Mouse (Mus musculus) liver, embryonic 13.5 days (tissue): Measurements from ENCODE around the gene Tmem235. TPM values are rescaled to one million over a fixed set of nuclear protein-coding genes. Genes with fewer than 3 reads are reported as not detected.

Experiments
- ATAC-seq: fragments of 200-750 bp; cut with Nextera tagmentation; 2 replicates; pipeline ENCODE4 v1.8.0; 2017; ENCODE audit warnings: low read depth, mild to moderate bottlenecking, moderate number of reproducible peaks, moderate library complexity
- DNase-seq: peaks from one replicate; pipeline ENCODE4 v3.0.0; 2022
- H3K27ac ChIP-seq: fragments of 300-500 bp; sonication (generic); 2 replicates; pipeline ENCODE4 v1.5.1; 2015; ENCODE audit warnings: moderate library complexity, mild to moderate bottlenecking, inconsistent platforms
- H3K27me3 ChIP-seq: fragments of 300-500 bp; sonication (generic); 2 replicates; pipeline ENCODE4 v1.6.1; 2015; ENCODE audit warnings: mild to moderate bottlenecking, inconsistent platforms
- H3K36me3 ChIP-seq: fragments of 300-500 bp; sonication (generic); 2 replicates; pipeline ENCODE4 v1.6.1; 2015; ENCODE audit warnings: mild to moderate bottlenecking, inconsistent platforms
- H3K4me1 ChIP-seq: fragments of 300-500 bp; sonication (generic); replicated peaks from 2 replicates; pipeline ENCODE4 v1.6.1; 2015; ENCODE audit warnings: inconsistent platforms
- H3K4me2 ChIP-seq: fragments of 300-500 bp; sonication (generic); 2 replicates; pipeline ENCODE4 v1.6.1; 2015; ENCODE audit warnings: inconsistent platforms, mild to moderate bottlenecking, moderate library complexity
- H3K4me3 ChIP-seq: fragments of 300-500 bp; sonication (generic); replicated peaks from 2 replicates; pipeline ENCODE4 v1.5.1; 2015; ENCODE audit warnings: mild to moderate bottlenecking, inconsistent platforms
- H3K9ac ChIP-seq: fragments of 300-500 bp; sonication (generic); 2 replicates; pipeline ENCODE4 v1.6.1; 2015; ENCODE audit warnings: mild to moderate bottlenecking, inconsistent platforms
- H3K9me3 ChIP-seq: fragments of 300-500 bp; sonication (generic); replicated peaks from 2 replicates; pipeline ENCODE4 v1.6.1; 2016; ENCODE audit warnings: inconsistent platforms
- WGBS: fragments of 180-500 bp; shearing (Covaris S2); methylation state at CpG from one replicate; pipeline ENCODE4 v1.1.7; 2015; ENCODE audit not compliant: insufficient replicate concordance; 5-methylcytosine and 5-hydroxymethylcytosine counted together
- polyA plus RNA-seq: library from polyadenylated mRNA; unstranded; fragments of >200 nt; fragmentation: Nextera tagmentation; extraction: Ambion mirVana; gene quantifications from 2 replicates; pipeline ENCODE4 v1.2.1, GENCODE M21; 2015

Gene Tmem235
- polyA plus RNA-seq, 1 experiment from 2014 or later, result not detected

- no peak overlapping the region for H3K4me2 ChIP-seq
- ATAC-seq (no peak), DNase-seq (no peak)
- no peak overlapping the region for H3K4me3 ChIP-seq
- H3K27ac ChIP-seq, result peak overlapping the region; percentile 66
- H3K36me3 ChIP-seq, result no peaks in the 10 kb centered on the region
- WGBS, result 65% methylated on average over 6 of the region's 6 CpGs
- H3K27me3 ChIP-seq, result 0 out of 2 replicates have a peak, but pooled peaks cover 3% of the 10 kb centered on the region
- H3K9ac ChIP-seq, result no peak overlapping the region
- peaks cover 51% of the 10 kb centered on the region for H3K4me1 ChIP-seq
- H3K9me3 ChIP-seq, result no peaks in the 10 kb centered on the region
Observed at GRCm38 (mm10) chr11:117879676-117880075, 19.1 kb downstream of the Tmem235 start.

- ATAC-seq (no peak), DNase-seq (no peak)
- H3K9me3 ChIP-seq, result no peaks in the 10 kb centered on the region
- no peak overlapping the region for H3K9ac ChIP-seq
- 0 out of 2 replicates have a peak, but pooled peaks cover 3% of the 10 kb centered on the region for H3K27me3 ChIP-seq
- H3K4me2 ChIP-seq, result no peak overlapping the region
- H3K4me3 ChIP-seq, result no peak overlapping the region
- no peaks in the 10 kb centered on the region for H3K36me3 ChIP-seq
- peak overlapping the region; percentile 32; the same call in 1 of the 2 replicates for H3K27ac ChIP-seq
- peaks cover 46% of the 10 kb centered on the region for H3K4me1 ChIP-seq
- 76% methylated on average over 9 of the region's 9 CpGs for WGBS
Observed at GRCm38 (mm10) chr11:117880336-117880976, 19.9 kb downstream of the Tmem235 start.

GRCm38 (mm10) chr11:117880977-117881358, 20.4 kb downstream of the Tmem235 start:
- Histone ChIP-seq H3K27ac (peak overlapping the region; percentile 32; the same call in 1 of the 2 replicates), H3K4me3 (no peak overlapping the region), H3K9me3 (no peaks in the 10 kb centered on the region), H3K4me2 (no peak overlapping the region), H3K36me3 (no peaks in the 10 kb centered on the region), H3K27me3 (0 out of 2 replicates have a peak, but pooled peaks cover 3% of the 10 kb centered on the region), H3K4me1 (peaks cover 48% of the 10 kb centered on the region), H3K9ac (no peak overlapping the region)
- ATAC-seq (no peak), DNase-seq (no peak)
- 47% methylated on average over 6 of the region's 6 CpGs for WGBS

DNA sequence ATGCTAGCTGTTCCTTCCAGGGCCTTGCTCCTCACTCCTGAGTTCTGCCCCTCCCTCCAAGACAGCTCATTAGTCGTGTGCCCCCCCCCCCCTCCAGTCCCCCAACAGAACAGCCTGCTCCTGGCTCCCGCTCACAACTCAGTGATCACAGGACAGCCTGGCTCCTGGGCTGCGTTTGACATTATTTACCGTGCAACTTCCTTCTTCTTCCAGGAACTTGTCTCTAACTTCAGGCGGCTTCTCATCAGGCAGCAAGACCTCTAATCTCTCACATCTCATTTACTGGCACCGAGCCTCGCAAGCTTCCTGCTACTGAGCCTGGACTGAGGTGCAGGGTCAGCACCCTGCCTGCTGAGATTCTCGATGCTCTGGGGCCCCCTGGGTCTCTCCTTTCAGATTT, 21.2 kb downstream of the Tmem235 start:
- 8% methylated on average over 7 of the region's 8 CpGs for WGBS
- no peak for DNase-seq
- H3K27me3 ChIP-seq, result 0 out of 2 replicates have a peak, but pooled peaks cover 3% of the 10 kb centered on the region
- H3K9me3 ChIP-seq, result no peaks in the 10 kb centered on the region
- H3K36me3 ChIP-seq, result no peaks in the 10 kb centered on the region
- H3K4me3 ChIP-seq, result no peak overlapping the region
- H3K4me1 ChIP-seq, result peaks cover 53% of the 10 kb centered on the region
- H3K4me2 ChIP-seq, result no peak overlapping the region
- peak overlapping the region; percentile 64 for H3K27ac ChIP-seq
- ATAC-seq, result no peak
- no peak overlapping the region for H3K9ac ChIP-seq

DNA sequence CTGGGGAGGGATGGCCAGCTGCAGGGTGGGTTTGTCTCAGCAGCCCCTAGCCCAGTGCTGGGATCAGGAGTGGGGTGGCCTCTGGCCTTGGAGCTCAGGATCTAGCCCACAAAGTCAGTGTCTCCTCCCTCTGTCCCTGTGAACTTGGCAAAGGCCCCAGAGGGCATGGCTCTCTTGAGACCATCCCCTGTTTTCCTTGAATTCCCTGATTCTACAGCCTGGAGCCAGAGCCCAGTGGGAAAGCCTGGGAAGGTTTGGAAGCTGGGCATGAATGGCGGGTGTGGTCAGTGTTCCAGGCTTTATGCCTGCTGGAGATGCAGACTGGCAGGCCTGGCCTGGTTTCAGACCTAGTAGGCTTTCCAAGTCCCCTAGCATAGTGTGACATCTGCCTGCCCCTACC, 21.7 kb downstream of the Tmem235 start:
- no peak overlapping the region for H3K4me3 ChIP-seq
- H3K27ac ChIP-seq, result peak overlapping the region; percentile 64
- no peak for DNase-seq
- no peaks in the 10 kb centered on the region for H3K36me3 ChIP-seq
- H3K9me3 ChIP-seq, result no peaks in the 10 kb centered on the region
- 0 out of 2 replicates have a peak, but pooled peaks cover 3% of the 10 kb centered on the region for H3K27me3 ChIP-seq
- no peak overlapping the region for H3K9ac ChIP-seq
- H3K4me2 ChIP-seq, result no peak overlapping the region
- H3K4me1 ChIP-seq, result peaks cover 50% of the 10 kb centered on the region
- WGBS, result 69% methylated on average over 1 of the region's 1 CpGs
- no peak for ATAC-seq

GRCm38 (mm10) chr11:117886000-117886399, 25.4 kb downstream of the Tmem235 start:
- Histone ChIP-seq H3K9me3 (no peaks in the 10 kb centered on the region), H3K36me3 (no peaks in the 10 kb centered on the region), H3K4me3 (no peak overlapping the region), H3K4me2 (no peak overlapping the region), H3K4me1 (peaks cover 51% of the 10 kb centered on the region), H3K27me3 (peaks cover 32% of the 10 kb centered on the region), H3K27ac (peak overlapping the region; percentile 29; the same call in 1 of the 2 replicates), H3K9ac (no peak overlapping the region)
- 21% methylated on average over 5 of the region's 5 CpGs for WGBS
- DNase-seq (no peak), ATAC-seq (no peak)

DNA sequence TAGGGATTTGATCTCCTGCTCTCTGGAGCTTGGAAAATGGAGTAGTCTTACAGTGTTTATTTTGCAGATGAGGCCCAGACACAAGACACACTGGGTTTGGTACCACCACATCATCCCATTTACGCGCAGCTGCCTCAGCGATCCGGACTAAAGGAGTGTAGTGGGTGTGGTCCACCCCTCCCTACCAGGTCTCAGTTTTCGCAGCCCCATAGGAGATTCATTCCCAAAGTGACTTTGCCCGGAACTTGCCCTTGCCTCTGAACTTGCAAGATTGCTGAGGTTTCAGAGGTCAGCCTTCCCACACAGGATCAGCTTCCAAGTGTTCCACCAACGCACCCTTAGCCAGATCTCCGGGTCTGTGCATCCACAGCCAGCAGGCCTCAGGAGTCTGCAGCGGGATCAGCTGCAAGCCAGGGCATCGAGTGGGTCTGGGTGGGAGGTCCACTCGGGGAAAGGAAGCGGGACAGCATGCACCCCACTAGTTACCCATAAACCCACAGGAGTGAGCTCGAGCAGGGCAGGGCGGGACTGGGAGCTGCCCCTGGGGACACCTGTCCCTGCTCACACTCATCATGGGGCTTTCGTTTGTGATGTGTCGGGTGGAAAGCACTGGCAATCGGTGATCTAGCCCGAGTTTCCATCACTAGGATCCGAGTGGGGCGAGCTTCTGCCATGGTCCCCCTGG, 27.8 kb downstream of the Tmem235 start:
- 55% methylated on average over 20 of the region's 20 CpGs for WGBS
- H3K36me3 ChIP-seq, result no peaks in the 10 kb centered on the region
- DNase-seq (no peak), ATAC-seq (no peak)
- H3K4me2 ChIP-seq, result no peak overlapping the region
- no peak overlapping the region for H3K27ac ChIP-seq
- H3K4me1 ChIP-seq, result peaks cover 40% of the 10 kb centered on the region
- H3K4me3 ChIP-seq, result no peak overlapping the region
- peaks cover 40% of the 10 kb centered on the region for H3K27me3 ChIP-seq
- peak overlapping the region; percentile 1; the same call in 1 of the 2 replicates for H3K9ac ChIP-seq
- H3K9me3 ChIP-seq, result no peaks in the 10 kb centered on the region

- Histone ChIP-seq H3K27me3 (peaks cover 40% of the 10 kb centered on the region), H3K9ac (peak overlapping the region; percentile 6; the same call in 1 of the 2 replicates), H3K4me1 (peaks cover 40% of the 10 kb centered on the region), H3K9me3 (no peaks in the 10 kb centered on the region), H3K36me3 (no peaks in the 10 kb centered on the region), H3K4me3 (0 out of 2 replicates have a peak overlapping the region, but pooled peaks have one; percentile 9), H3K27ac (no peak overlapping the region), H3K4me2 (peak overlapping the region; percentile 33)
- 29% methylated on average over 33 of the region's 33 CpGs for WGBS
- ATAC-seq, result no peak
- DNase-seq, result no peak
Observed at GRCm38 (mm10) chr11:117888853-117889822, 28.6 kb downstream of the Tmem235 start.

GRCm38 (mm10) chr11:117889887-117890340, 29.4 kb downstream of the Tmem235 start:
- ATAC-seq, result no peak

DNA sequence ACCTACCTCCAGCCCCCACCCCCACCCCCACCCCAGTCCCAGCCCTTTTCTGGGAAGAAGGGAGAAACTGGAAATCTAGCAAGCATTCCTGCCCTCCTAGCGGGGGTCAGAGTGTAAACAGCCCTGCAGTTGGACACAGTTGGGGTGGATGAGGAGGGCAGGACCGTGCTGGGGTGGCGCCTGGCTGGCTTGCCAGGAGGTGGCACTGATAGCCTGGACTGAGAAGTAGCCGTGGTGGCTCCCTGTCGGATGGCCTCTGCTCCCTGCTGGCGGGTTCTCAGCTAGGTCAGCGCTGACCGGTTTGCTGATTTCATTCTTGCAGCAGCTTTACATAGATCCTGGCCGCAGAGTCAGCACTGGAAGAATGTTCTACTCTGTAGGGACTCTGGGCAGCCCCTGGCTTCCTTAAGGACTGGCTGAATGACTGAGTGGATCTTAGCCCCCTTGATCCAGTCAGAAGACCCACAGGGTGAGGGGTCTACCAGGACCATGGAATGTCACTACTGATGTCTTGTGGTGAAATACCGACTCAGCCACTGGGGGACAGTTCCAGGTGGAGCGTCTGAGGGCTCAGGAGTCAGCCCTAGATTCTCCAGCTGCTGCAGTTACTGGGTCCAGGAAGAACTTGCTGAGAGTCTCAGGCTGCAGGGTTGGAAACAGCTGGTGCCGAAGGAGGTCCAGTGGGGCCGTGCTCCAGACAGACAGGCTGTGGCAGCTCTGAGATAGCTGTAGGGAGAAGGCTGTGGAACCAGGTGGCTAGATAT, 30.1 kb downstream of the Tmem235 start:
- Histone ChIP-seq H3K27ac (no peak overlapping the region; the same call in 1 of the 2 replicates), H3K9ac (no peak overlapping the region), H3K4me2 (0 out of 2 replicates have a peak overlapping the region, but pooled peaks have one; percentile 14), H3K4me3 (no peak overlapping the region), H3K27me3 (peaks cover 40% of the 10 kb centered on the region), H3K9me3 (no peaks in the 10 kb centered on the region), H3K4me1 (peaks cover 39% of the 10 kb centered on the region), H3K36me3 (no peaks in the 10 kb centered on the region)
- DNase-seq (no peak), ATAC-seq (no peak)
- WGBS, result 41% methylated on average over 13 of the region's 13 CpGs

More at GRCm38 (mm10) chr11:117889887-117890340, 29.4 kb downstream of the Tmem235 start:
- Histone ChIP-seq H3K27me3 (peaks cover 40% of the 10 kb centered on the region), H3K27ac (no peak overlapping the region), H3K4me3 (no peak overlapping the region), H3K9ac (0 out of 2 replicates have a peak overlapping the region, but pooled peaks have one; percentile 6), H3K4me1 (peaks cover 40% of the 10 kb centered on the region), H3K9me3 (no peaks in the 10 kb centered on the region), H3K4me2 (peak overlapping the region; percentile 10; the same call in 1 of the 2 replicates), H3K36me3 (no peaks in the 10 kb centered on the region)
- WGBS, result 20% methylated on average over 11 of the region's 11 CpGs
- DNase-seq, result no peak
